Mouse (Mus musculus) ES-E14 (cell line): ENCODE measurements around the gene Dmkn. TPM values are rescaled to one million over a fixed set of nuclear protein-coding genes. Genes with fewer than 3 reads are reported as not detected.

Experiments
- DNase-seq: peaks from one replicate; pipeline ENCODE4 v3.0.0-alpha.2; 2013; ENCODE audit warnings: low read depth, low spot score
- H3K27ac ChIP-seq: 2 replicates; pipeline ENCODE4 v1.5.1; 2012; ENCODE audit warnings: low read depth, mild to moderate bottlenecking, low read length, moderate library complexity, mixed read lengths; ENCODE audit not compliant: poor library complexity, insufficient read depth, severe bottlenecking
- H3K36me3 ChIP-seq: 2 replicates; pipeline ENCODE4 v1.6.1; 2012; ENCODE audit warnings: mild to moderate bottlenecking, low read length, moderate library complexity, mixed read lengths; ENCODE audit not compliant: control insufficient read depth, poor library complexity, insufficient read depth, severe bottlenecking
- H3K4me1 ChIP-seq, 2 experiments: fragments of 150-350 bp in 1 of 2; sonication (generic) in 1 of 2; 2 replicates each; pipeline ENCODE4 v1.6.1; 2012; ENCODE audit warnings: low read length in 2 of 2, mild to moderate bottlenecking in 1 of 2, mixed read lengths in 1 of 2; ENCODE audit not compliant: control insufficient read depth in 2 of 2, insufficient read depth in 2 of 2, poor library complexity in 1 of 2
- H3K4me3 ChIP-seq, 2 experiments: fragments of 150-350 bp in 1 of 2; sonication (generic) in 1 of 2; 2 replicates each; pipeline ENCODE4 v1.5.1; 2012; ENCODE audit warnings: low read length in 2 of 2, low read depth in 1 of 2, mild to moderate bottlenecking in 1 of 2, mixed read lengths in 1 of 2; ENCODE audit not compliant: insufficient read depth in 1 of 2, poor library complexity in 1 of 2, severe bottlenecking in 1 of 2
- H3K9ac ChIP-seq: 2 replicates; pipeline ENCODE4 v1.6.1; 2012; ENCODE audit warnings: low read depth, mild to moderate bottlenecking, low read length, mixed read lengths; ENCODE audit not compliant: poor library complexity, insufficient read depth, severe bottlenecking
- H3K9me3 ChIP-seq: fragments of 150-350 bp; sonication (generic); 2 replicates; pipeline ENCODE4 v1.6.1; 2012; ENCODE audit warnings: low read depth, mild to moderate bottlenecking, low read length; ENCODE audit not compliant: control insufficient read depth, insufficient read depth
- CHD2 ChIP-seq: IDR thresholded peaks from 2 replicates; pipeline ENCODE4 v1.6.1; 2014; ENCODE audit warnings: mild to moderate bottlenecking, low read depth, low read length, inconsistent platforms
- HCFC1 ChIP-seq: IDR thresholded peaks from 2 replicates; pipeline ENCODE4 v1.6.1; 2012; ENCODE audit warnings: low read length, inconsistent platforms, borderline replicate concordance; ENCODE audit not compliant: insufficient read depth
- MAFK ChIP-seq: IDR thresholded peaks from 2 replicates; pipeline ENCODE4 v1.6.1; 2014; ENCODE audit warnings: mild to moderate bottlenecking, low read depth, low read length, inconsistent platforms; ENCODE audit not compliant: insufficient read depth
- ZC3H11A ChIP-seq: IDR thresholded peaks from 2 replicates; pipeline ENCODE4 v1.6.1; 2012; ENCODE audit warnings: low read depth, mild to moderate bottlenecking, inconsistent platforms, low read length, borderline replicate concordance
- ZNF384 ChIP-seq: IDR thresholded peaks from 2 replicates; pipeline ENCODE4 v1.6.1; 2012; ENCODE audit warnings: low read depth, low read length, inconsistent platforms
- in situ Hi-C, 2 experiments: fragments of 600-800 bp; cut with MboI; formaldehyde crosslinking; loops; one replicate each; pipeline ENCODE4 v1.15.1; 2025; ENCODE audit warnings: low sequenced_read_pairs in 2 of 2, inconsistent platforms in 1 of 2; ENCODE audit not compliant: unreplicated experiment in 2 of 2
- total RNA-seq: library from RNA; depleted of rRNA; stranded (reverse); fragments of 300-350 nt; gene quantifications from 2 replicates; pipeline ENCODE4 v1.2.3, GENCODE M21; 2012

Dmkn gene
- total RNA-seq, 1 experiment = 4.9 TPM

GRCm38 (mm10) chr7:30820131-30820530, 56.6 kb downstream of the Dmkn start:
- H3K27ac ChIP-seq = no peak overlapping the region
- TF ChIP-seq HCFC1 (no peak), MAFK (no peak), ZNF384 (no peak), CHD2 (no peak), ZC3H11A (no peak)
- no peak overlapping the region for H3K4me3 ChIP-seq
- H3K9me3 ChIP-seq = no peaks in the 10 kb centered on the region
- H3K4me1 ChIP-seq = peaks cover 0 to 10% of the 10 kb centered on the region in 2 experiments; a peak in 2 of 4 replicates
- in situ Hi-C loops = no loop called here
- H3K36me3 ChIP-seq = no peaks in the 10 kb centered on the region
- no peak for DNase-seq
- no peak overlapping the region for H3K9ac ChIP-seq

- Histone ChIP-seq H3K4me3 (no peak overlapping the region), H3K4me1 (peaks cover 0 to 10% of the 10 kb centered on the region in 2 experiments; a peak in 2 of 4 replicates), H3K27ac (no peak overlapping the region), H3K9ac (no peak overlapping the region), H3K9me3 (no peaks in the 10 kb centered on the region), H3K36me3 (no peaks in the 10 kb centered on the region)
- DNase-seq = no peak
- TF ChIP-seq ZNF384 (no peak), HCFC1 (no peak), ZC3H11A (no peak), MAFK (no peak), CHD2 (no peak)
- in situ Hi-C loops = no loop called here
Measured at GRCm38 (mm10) chr7:30820854-30821445, 57.4 kb downstream of the Dmkn start.

GRCm38 (mm10) chr7:30821532-30821931, 58.0 kb downstream of the Dmkn start:
- no peak for TF ChIP-seq CHD2
- no peak for TF ChIP-seq ZC3H11A
- no peak for TF ChIP-seq MAFK
- no peak for TF ChIP-seq HCFC1
- TF ChIP-seq ZNF384 = no peak
- in situ Hi-C loops = no loop called here
- Histone ChIP-seq H3K9me3 (no peaks in the 10 kb centered on the region), H3K9ac (no peak overlapping the region), H3K36me3 (no peaks in the 10 kb centered on the region), H3K4me3 (no peak overlapping the region), H3K27ac (no peak overlapping the region), H3K4me1 (peaks cover 0 to 12% of the 10 kb centered on the region in 2 experiments; a peak in 2 of 4 replicates)
- no peak for DNase-seq

GRCm38 (mm10) chr7:30823675-30824074, 60.1 kb downstream of the Dmkn start, which contains the start of gene Ffar2:
Gene Ffar2 (minus strand): TSS chr7:30823775.
- Histone ChIP-seq H3K36me3 (no peaks in the 10 kb centered on the region), H3K9ac (no peak within 1 kb of the TSS), H3K27ac (no peak within 1 kb of the TSS), H3K9me3 (no peaks in the 10 kb centered on the region), H3K4me3 (no peak within 1 kb of the TSS), H3K4me1 (peaks cover 0 to 15% of the 10 kb centered on the region in 2 experiments; a peak in 2 of 4 replicates)
- no peak for DNase-seq
- no peak for TF ChIP-seq ZNF384
- TF ChIP-seq HCFC1 = no peak
- TF ChIP-seq MAFK = no peak
- no peak for TF ChIP-seq CHD2
- TF ChIP-seq ZC3H11A = no peak
- in situ Hi-C loops = no loop called here
